Mouse (Mus musculus) hindbrain, embryonic 16.5 days (tissue): ENCODE measurements around the gene Cenpb. TPM values are rescaled to one million over a fixed set of nuclear protein-coding genes. Genes with fewer than 3 reads are reported as not detected.

Experiments used
- ATAC-seq: fragments of 200-750 bp; cut with Nextera tagmentation; 2 replicates; pipeline ENCODE4 v1.8.0; 2017; ENCODE audit warnings: moderate TSS enrichment, moderate library complexity
- H3K27ac ChIP-seq: fragments of 300-500 bp; sonication (generic); 2 replicates; pipeline ENCODE4 v1.5.1; 2014; ENCODE audit warnings: low read depth, mild to moderate bottlenecking, control low read depth, low read length, moderate library complexity
- H3K27me3 ChIP-seq: fragments of 300-500 bp; sonication (generic); replicated peaks from 2 replicates; pipeline ENCODE4 v1.6.1; 2014; ENCODE audit warnings: low read length; ENCODE audit not compliant: control insufficient read depth, insufficient read depth
- H3K36me3 ChIP-seq: fragments of 300-500 bp; sonication (generic); 2 replicates; pipeline ENCODE4 v1.6.1; 2014; ENCODE audit warnings: mild to moderate bottlenecking, low read length, moderate library complexity, mixed read lengths; ENCODE audit not compliant: control insufficient read depth, insufficient read depth
- H3K4me1 ChIP-seq: fragments of 300-500 bp; sonication (generic); 2 replicates; pipeline ENCODE4 v1.6.1; 2014; ENCODE audit warnings: low read depth, low read length; ENCODE audit not compliant: control insufficient read depth, insufficient read depth
- H3K4me2 ChIP-seq: fragments of 300-500 bp; sonication (generic); 2 replicates; pipeline ENCODE4 v1.6.1; 2014; ENCODE audit warnings: mild to moderate bottlenecking, low read length, control low read depth, moderate library complexity
- H3K4me3 ChIP-seq: fragments of 300-500 bp; sonication (generic); 2 replicates; pipeline ENCODE4 v1.5.1; 2014; ENCODE audit warnings: mild to moderate bottlenecking, low read length, control low read depth, moderate library complexity
- H3K9ac ChIP-seq: fragments of 300-500 bp; sonication (generic); 2 replicates; pipeline ENCODE4 v1.6.1; 2014; ENCODE audit warnings: low read depth, mild to moderate bottlenecking, control low read depth, low read length, moderate library complexity
- H3K9me3 ChIP-seq: fragments of 300-500 bp; sonication (generic); 2 replicates; pipeline ENCODE4 v1.6.1; 2014; ENCODE audit warnings: mild to moderate bottlenecking, low read length, moderate library complexity; ENCODE audit not compliant: control insufficient read depth
- WGBS: fragments of 180-500 bp; shearing (Covaris S2); extraction: QIAGEN DNeasy Blood & Tissue Kit; methylation state at CpG from one replicate; pipeline ENCODE4 v1.1.7; 2014; 5-methylcytosine and 5-hydroxymethylcytosine counted together
- polyA plus RNA-seq: library from polyadenylated mRNA; unstranded; fragments of >200 nt; fragmentation: Nextera tagmentation; extraction: Ambion mirVana; gene quantifications from 2 replicates; pipeline ENCODE4 v1.2.1, GENCODE M21; 2015

Cenpb gene
- polyA plus RNA-seq, 1 experiment from 2014 or later: 11.1 TPM

DNA sequence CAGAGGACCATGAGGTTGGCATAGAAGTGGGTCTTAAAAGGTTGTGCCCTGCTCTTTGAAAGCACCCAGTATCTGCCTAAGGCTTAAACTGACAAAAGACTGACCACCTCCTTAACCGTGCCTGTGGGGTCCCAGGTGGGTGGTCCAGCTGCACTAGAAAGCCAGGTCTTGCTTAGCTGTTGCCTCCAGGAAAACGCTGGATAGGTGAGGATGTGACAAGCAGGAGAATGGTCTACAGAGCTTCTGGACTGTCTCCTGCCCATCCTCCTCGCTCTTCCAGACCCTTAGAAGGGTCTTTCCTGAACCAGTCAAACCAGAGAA lies 7.7 kb upstream of the Cenpb start:
- Histone ChIP-seq H3K36me3 (no peaks in the 10 kb centered on the region), H3K4me3 (peak overlapping the region; percentile 73), H3K4me1 (peaks cover 25% of the 10 kb centered on the region), H3K27me3 (no peaks in the 10 kb centered on the region), H3K9ac (peak overlapping the region; percentile 83), H3K27ac (no peak overlapping the region; the same call in 1 of the 2 replicates), H3K9me3 (no peaks in the 10 kb centered on the region), H3K4me2 (peak overlapping the region; percentile 96)
- WGBS: 25% methylated on average over 3 of the region's 3 CpGs
- ATAC-seq: no peak

DNA sequence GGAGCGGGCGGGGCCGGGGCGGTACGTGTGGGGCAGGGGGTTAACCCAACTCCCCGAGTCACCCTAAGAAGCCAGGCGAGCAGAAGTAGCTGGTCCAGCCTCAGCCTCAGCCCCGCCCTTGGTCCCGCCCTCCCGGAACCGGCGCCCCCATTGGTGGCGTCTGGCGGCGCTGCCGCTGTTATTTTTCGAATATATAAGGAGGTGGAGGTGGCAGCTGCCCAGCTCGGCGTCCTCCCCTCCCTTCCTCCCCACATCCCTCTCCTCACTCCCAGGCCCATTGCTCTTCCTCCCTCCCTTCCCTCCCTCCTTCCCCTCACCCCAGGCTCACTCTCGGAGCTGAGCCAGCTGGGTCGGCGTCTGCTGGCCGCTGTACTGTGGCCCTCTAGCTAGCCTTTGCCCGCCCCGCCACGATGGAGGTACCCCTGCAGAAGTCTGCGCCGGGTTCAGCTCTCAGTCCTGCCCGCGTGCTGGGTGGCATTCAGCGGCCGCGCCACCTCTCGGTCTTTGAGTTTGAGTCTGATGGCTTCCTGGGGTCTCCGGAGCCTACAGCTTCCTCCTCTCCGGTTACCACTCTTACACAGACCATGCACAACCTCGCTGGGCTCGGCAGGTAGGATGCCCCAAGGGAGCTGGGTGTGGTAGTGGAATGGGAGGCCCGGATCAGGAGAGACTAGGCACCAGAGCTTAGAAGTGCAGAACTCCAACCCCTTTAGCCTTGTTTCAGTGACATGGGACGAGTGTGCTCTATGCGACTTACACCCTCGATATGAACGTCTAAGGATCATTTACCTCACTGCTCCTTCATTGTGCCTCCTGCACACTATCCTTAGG lies 7.1 kb upstream of the Cenpb start, which contains the start of the genes Cdc25b and Spef1:
Gene Cdc25b, plus strand, starts transcription at position 179 of the 831 bp plus-strand sequence.
Gene Spef1, minus strand, starts transcription at position 512 of the 831 bp plus-strand sequence.
- WGBS: under 1% methylated on average over 42 of the region's 43 CpGs
- peak within 1 kb of the TSS; percentile 71 for H3K27ac ChIP-seq
- peak within 1 kb of the TSS; percentile 83 for H3K9ac ChIP-seq
- peak within 1 kb of the TSS; percentile 73 for H3K4me3 ChIP-seq
- no peaks in the 10 kb centered on the region for H3K36me3 ChIP-seq
- H3K4me1 ChIP-seq: peaks cover 25% of the 10 kb centered on the region
- H3K27me3 ChIP-seq: no peaks in the 10 kb centered on the region
- H3K4me2 ChIP-seq: peak within 1 kb of the TSS; percentile 96
- ATAC-seq: peak; percentile 84
- no peaks in the 10 kb centered on the region for H3K9me3 ChIP-seq

DNA sequence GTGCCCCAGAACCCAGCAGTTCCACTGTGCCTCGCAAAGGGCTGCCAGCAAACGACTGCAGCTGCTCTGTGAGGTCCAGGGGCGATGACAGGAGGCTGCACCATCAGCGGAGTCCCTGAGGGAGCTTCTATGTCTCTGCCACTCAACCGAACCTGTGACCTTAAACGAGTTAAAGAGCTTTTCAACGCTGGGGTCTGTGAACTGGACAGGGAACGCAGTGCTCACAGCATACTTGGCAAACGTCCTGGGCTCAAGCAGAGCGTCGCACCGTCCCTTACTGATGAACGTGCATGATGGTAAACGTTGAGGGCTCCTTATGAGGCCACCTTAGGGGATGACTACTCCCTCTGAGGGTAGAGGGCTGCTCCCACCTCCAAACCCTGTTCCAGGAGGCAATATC lies 6.5 kb upstream of the Cenpb start:
- Histone ChIP-seq H3K27me3 (no peaks in the 10 kb centered on the region), H3K36me3 (no peaks in the 10 kb centered on the region), H3K27ac (peak overlapping the region; percentile 61), H3K9ac (peak overlapping the region; percentile 83), H3K9me3 (no peaks in the 10 kb centered on the region), H3K4me1 (peaks cover 25% of the 10 kb centered on the region), H3K4me3 (peak overlapping the region; percentile 73), H3K4me2 (peak overlapping the region; percentile 96)
- ATAC-seq: peak; percentile 3; the same call in 1 of the 2 replicates
- WGBS: under 1% methylated on average over 14 of the region's 14 CpGs

DNA sequence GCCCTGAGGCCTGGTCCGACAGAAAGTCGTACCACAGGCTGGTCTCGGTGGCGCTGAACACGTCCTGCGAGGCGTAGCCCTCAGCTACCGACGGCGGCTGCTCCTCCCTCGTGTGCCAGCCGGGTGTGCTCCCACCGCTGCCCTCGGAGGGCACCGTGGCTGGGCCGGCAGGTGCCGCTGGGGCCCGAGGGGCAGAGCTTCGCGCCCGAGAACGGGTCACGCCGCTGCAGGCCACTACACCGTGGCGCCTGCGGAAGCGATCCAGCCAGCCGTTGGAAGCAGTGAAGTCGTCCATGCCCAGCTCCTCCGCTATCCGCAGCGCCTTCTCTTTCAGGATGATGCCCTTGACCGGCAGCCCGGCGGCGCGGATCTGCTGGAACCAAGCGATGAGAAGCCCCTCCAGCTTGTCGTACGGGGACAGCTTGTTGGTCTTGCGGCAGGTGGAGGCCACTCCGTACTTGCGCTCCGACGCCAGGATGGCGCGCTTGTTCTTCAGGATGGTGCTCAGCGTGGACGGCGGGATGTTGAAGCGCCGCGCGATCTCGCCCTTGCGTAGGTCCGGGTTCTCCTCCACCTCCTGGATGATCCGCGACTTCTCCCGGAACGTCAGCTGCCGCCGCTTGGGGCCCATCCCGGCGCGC lies 501 bp downstream of the Cenpb start:
- peak overlapping the region; percentile 97 for H3K27ac ChIP-seq
- peaks cover 35% of the 10 kb centered on the region for H3K4me1 ChIP-seq
- peak; percentile 62 for ATAC-seq
- H3K9ac ChIP-seq: peak overlapping the region; percentile 88
- no peaks in the 10 kb centered on the region for H3K36me3 ChIP-seq
- under 1% methylated on average over 67 of the region's 67 CpGs for WGBS
- peak overlapping the region; percentile 78 for H3K4me3 ChIP-seq
- H3K4me2 ChIP-seq: peak overlapping the region; percentile 97
- no peaks in the 10 kb centered on the region for H3K9me3 ChIP-seq
- H3K27me3 ChIP-seq: no peaks in the 10 kb centered on the region

DNA sequence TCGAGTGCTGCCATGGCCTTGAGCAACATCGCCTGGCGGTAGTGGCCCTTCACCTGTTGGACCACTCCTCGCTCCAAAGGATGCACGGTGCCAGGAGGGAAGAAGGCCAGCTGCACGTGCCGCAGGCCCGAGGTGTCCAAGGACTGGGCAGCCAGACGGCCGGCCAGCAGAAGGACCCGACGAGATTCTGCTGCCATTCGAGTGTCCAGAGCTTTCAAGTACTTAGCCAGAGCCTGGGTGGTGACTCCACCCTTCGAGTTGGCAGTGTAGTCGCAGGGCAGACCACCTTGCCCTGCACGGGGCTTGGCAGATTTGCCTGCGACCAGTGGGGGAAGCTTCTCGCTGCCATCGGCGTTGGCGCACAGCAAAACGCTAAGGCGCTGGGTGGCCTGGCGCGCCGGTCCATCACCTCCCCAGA lies 1.0 kb downstream of the Cenpb start:
- no peaks in the 10 kb centered on the region for H3K9me3 ChIP-seq
- ATAC-seq: no peak

DNA sequence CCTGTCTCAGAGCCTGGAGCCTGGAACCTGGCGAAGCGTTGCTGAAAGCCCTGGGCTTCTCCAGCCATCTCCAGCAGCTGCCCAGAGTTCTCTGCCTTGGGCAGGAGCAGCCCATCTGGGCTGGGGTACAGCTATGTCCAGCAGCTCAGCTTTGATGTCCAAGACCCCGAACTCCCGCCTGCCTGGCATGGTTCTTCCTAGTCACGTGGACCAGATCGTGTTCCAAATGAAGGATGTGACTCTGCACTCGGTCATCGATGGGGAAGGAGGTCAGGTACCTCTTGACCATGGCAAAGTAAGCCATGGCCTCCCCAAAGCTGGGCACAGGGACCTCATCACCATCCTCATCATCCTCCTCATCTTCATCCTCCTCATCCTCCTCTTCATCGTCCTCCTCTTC lies 1.9 kb downstream of the Cenpb start:
- Histone ChIP-seq H3K4me1 (peaks cover 41% of the 10 kb centered on the region), H3K36me3 (no peaks in the 10 kb centered on the region), H3K9me3 (no peaks in the 10 kb centered on the region), H3K4me3 (peak overlapping the region; percentile 78), H3K4me2 (peak overlapping the region; percentile 97), H3K27ac (no peak overlapping the region), H3K27me3 (peaks cover 2% of the 10 kb centered on the region), H3K9ac (peak overlapping the region; percentile 28; the same call in 1 of the 2 replicates)
- no peak for ATAC-seq
- WGBS: 80% methylated on average over 9 of the region's 9 CpGs

More for the DNA sequence above, 1.0 kb downstream of the Cenpb start:
- H3K9ac ChIP-seq: peak overlapping the region; percentile 88
- H3K36me3 ChIP-seq: no peaks in the 10 kb centered on the region
- no peaks in the 10 kb centered on the region for H3K27me3 ChIP-seq
- H3K4me2 ChIP-seq: peak overlapping the region; percentile 97
- H3K4me1 ChIP-seq: peaks cover 41% of the 10 kb centered on the region
- peak overlapping the region; percentile 78 for H3K4me3 ChIP-seq
- 26% methylated on average over 25 of the region's 26 CpGs for WGBS
- peak overlapping the region; percentile 97 for H3K27ac ChIP-seq

DNA sequence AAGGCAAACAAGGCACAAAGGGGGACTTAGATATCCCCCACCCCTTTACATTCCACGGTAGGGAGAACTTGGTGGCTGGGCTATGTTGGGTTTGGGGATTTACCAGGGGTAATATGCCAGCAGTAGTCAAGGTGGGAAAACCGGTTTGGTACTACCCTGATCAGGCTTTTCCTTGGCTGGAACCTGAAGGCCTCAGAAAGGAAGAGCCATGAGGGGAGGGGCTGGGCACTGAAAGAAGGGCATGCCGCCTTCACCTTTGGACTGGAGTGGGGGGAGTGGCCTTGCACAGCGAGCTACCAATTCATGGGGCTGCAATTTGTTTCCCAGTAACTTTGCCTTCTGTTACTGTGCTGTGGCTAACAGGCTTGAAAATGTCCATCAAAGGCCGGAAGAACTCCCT lies 3.4 kb downstream of the Cenpb start:
- Histone ChIP-seq H3K36me3 (no peaks in the 10 kb centered on the region), H3K9ac (no peak overlapping the region), H3K4me1 (peaks cover 41% of the 10 kb centered on the region), H3K27ac (no peak overlapping the region), H3K27me3 (peaks cover 15% of the 10 kb centered on the region), H3K9me3 (no peaks in the 10 kb centered on the region), H3K4me2 (peak overlapping the region; percentile 97; the same call in 1 of the 2 replicates), H3K4me3 (no peak overlapping the region)
- no peak for ATAC-seq
- 54% methylated on average over 5 of the region's 5 CpGs for WGBS

DNA sequence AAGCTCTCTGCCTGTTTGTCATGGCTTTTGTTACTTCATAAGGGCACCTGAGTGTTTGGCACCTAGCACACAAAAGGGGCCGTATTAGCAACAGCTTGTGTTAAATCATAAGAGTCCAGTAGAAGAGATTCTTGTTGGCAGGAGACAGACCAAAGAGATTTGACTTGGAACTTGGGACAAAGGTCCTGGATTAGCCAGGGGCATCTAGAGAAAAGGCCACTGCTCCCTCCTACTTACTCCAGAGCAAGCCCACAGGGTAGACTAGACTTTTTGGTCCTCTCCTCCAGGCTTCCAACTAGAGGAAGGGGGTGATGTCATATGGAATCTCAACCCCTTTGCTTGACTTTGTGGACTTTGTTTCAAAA lies 3.9 kb downstream of the Cenpb start:
- peaks cover 41% of the 10 kb centered on the region for H3K4me1 ChIP-seq
- ATAC-seq: no peak
- peaks cover 15% of the 10 kb centered on the region for H3K27me3 ChIP-seq
- 100% methylated on average over 1 of the region's 1 CpGs for WGBS
- no peaks in the 10 kb centered on the region for H3K36me3 ChIP-seq
- no peaks in the 10 kb centered on the region for H3K9me3 ChIP-seq
- H3K4me3 ChIP-seq: no peak overlapping the region
- no peak overlapping the region for H3K27ac ChIP-seq
- H3K4me2 ChIP-seq: no peak overlapping the region
- no peak overlapping the region for H3K9ac ChIP-seq

DNA sequence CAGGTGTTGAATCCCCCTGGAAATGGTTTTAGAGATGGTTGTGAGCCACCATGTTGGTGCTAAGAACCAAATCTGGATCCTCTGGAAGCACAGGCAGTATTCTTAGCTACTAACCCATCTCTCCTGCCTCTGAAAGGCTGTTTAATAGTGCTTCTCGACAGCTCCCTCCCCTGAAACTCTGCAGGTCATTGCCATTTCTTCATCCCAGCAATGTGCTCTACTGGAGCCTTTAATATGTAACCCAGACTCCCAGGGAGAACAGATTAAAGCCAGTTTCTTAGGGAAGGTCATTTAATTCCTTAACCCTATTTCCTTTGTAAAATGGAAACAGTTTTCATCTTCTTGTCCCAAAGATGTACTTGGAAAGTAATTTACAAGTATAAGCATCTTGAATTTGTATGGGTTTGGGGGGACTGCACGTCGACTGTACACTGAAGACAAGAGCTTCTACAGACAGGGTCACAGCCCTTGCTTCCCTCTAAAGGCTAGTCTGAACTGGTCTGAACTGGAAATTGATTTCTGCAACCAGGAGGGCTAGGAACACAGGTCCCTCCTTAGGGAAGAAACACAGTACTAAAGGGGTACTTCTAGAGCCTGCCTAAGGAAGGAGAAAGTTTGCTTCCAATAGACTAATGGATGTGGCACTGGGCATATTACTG lies 4.5 kb downstream of the Cenpb start:
- Histone ChIP-seq H3K36me3 (no peaks in the 10 kb centered on the region), H3K4me1 (peaks cover 41% of the 10 kb centered on the region), H3K9ac (no peak overlapping the region), H3K4me3 (no peak overlapping the region), H3K4me2 (no peak overlapping the region), H3K27ac (peak overlapping the region; percentile 42; the same call in 1 of the 2 replicates), H3K27me3 (peaks cover 15% of the 10 kb centered on the region), H3K9me3 (no peaks in the 10 kb centered on the region)
- 59% methylated on average over 3 of the region's 3 CpGs for WGBS
- no peak for ATAC-seq
